Mouse (Mus musculus) hindbrain, embryonic 15.5 days (tissue): ENCODE data around the gene Tmem189. TPM values are rescaled to one million over a fixed set of nuclear protein-coding genes. Genes with fewer than 3 reads are reported as not detected.
"Not testable (repeated sequence)": the region's sequence is repeated elsewhere in the genome, so short reads cannot be mapped to it uniquely, and the experiment has no call there.

Source experiments
- ATAC-seq: fragments of 200-750 bp; cut with Nextera tagmentation; 2 replicates; pipeline ENCODE4 v1.8.0; 2017; ENCODE audit warnings: low read depth, moderate number of reproducible peaks, moderate TSS enrichment; ENCODE audit not compliant: low FRiP score
- H3K27ac ChIP-seq: fragments of 300-500 bp; sonication (generic); replicated peaks from 2 replicates; pipeline ENCODE4 v1.5.1; 2015; ENCODE audit warnings: mild to moderate bottlenecking, inconsistent platforms
- H3K27me3 ChIP-seq: fragments of 300-500 bp; sonication (generic); 2 replicates; pipeline ENCODE4 v1.6.1; 2015; ENCODE audit warnings: control low read depth, inconsistent platforms
- H3K36me3 ChIP-seq: fragments of 300-500 bp; sonication (generic); 2 replicates; pipeline ENCODE4 v1.6.1; 2015; ENCODE audit warnings: control low read depth, inconsistent platforms
- H3K4me1 ChIP-seq: fragments of 300-500 bp; sonication (generic); replicated peaks from 2 replicates; pipeline ENCODE4 v1.6.1; 2015; ENCODE audit warnings: control low read depth, inconsistent platforms
- H3K4me2 ChIP-seq: fragments of 300-500 bp; sonication (generic); 2 replicates; pipeline ENCODE4 v1.6.1; 2015; ENCODE audit warnings: moderate library complexity, mild to moderate bottlenecking, inconsistent platforms
- H3K4me3 ChIP-seq: fragments of 300-500 bp; sonication (generic); 2 replicates; pipeline ENCODE4 v1.5.1; 2015; ENCODE audit warnings: mild to moderate bottlenecking, inconsistent platforms
- H3K9ac ChIP-seq: fragments of 300-500 bp; sonication (generic); 2 replicates; pipeline ENCODE4 v1.6.1; 2015; ENCODE audit warnings: inconsistent platforms
- H3K9me3 ChIP-seq: fragments of 300-500 bp; sonication (generic); 2 replicates; pipeline ENCODE4 v1.6.1; 2016; ENCODE audit warnings: control low read depth, inconsistent platforms
- WGBS: fragments of 180-500 bp; shearing (Covaris S2); methylation state at CpG from one replicate; pipeline ENCODE4 v1.1.7; 2015; 5-methylcytosine and 5-hydroxymethylcytosine counted together
- polyA plus RNA-seq: library from polyadenylated mRNA; unstranded; fragments of >200 nt; fragmentation: Nextera tagmentation; extraction: Ambion mirVana; gene quantifications from 2 replicates; pipeline ENCODE4 v1.2.1, GENCODE M21; 2015

Tmem189 gene
- polyA plus RNA-seq, 1 experiment from 2014 or later, result 42.5 TPM

DNA sequence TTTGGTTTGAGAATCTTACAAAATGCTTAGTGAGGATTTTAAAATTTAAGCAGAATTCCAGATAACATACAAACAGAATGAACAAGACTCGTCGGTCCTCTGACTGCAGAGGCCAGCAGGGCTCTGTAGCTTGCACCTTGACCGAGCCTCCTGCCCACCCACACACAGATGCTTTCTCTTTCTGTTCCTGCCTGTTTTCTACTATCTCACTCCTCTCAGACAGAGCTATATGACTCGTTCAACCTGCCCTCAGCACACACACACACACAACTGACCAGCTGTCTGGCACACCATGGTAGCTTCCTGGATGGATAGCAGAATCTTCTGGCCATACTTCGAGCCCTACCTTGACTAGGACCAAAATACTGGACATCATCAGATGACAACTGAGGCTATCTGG is 66.7 kb downstream of the Tmem189 start:
- ATAC-seq, result no peak
- Histone ChIP-seq H3K4me2 (no peak overlapping the region), H3K36me3 (no peaks in the 10 kb centered on the region), H3K27ac (no peak overlapping the region), H3K4me3 (no peak overlapping the region), H3K9me3 (no peaks in the 10 kb centered on the region), H3K4me1 (peaks cover 17% of the 10 kb centered on the region), H3K27me3 (no peaks in the 10 kb centered on the region), H3K9ac (no peak overlapping the region)
- WGBS, result 84% methylated on average over 5 of the region's 5 CpGs

DNA sequence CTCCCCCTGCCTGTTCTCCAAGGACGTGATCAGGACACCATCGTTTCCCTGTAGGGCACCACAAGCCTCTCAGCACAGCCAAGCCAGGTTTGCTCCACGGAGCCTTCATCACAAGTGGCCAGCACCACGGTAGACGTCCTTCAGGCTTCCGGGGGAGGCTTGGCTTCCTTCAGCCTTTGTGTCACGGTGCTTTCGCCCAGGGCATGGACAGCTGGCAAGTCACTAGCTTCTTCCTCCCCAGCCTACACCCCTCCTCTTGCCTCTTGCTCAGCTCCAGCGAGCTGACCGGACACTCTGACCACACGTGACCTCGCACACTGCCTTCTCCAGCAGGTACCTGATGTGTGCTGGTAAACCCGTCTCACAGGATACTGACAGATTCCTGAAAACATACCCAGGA is 67.3 kb downstream of the Tmem189 start:
- Histone ChIP-seq H3K4me2 (no peak overlapping the region), H3K9ac (no peak overlapping the region), H3K4me3 (no peak overlapping the region), H3K36me3 (peaks cover 3% of the 10 kb centered on the region; the same call in 1 of the 2 replicates), H3K4me1 (peaks cover 16% of the 10 kb centered on the region), H3K27me3 (no peaks in the 10 kb centered on the region), H3K9me3 (no peaks in the 10 kb centered on the region), H3K27ac (no peak overlapping the region)
- 86% methylated on average over 13 of the region's 13 CpGs for WGBS
- no peak for ATAC-seq

DNA sequence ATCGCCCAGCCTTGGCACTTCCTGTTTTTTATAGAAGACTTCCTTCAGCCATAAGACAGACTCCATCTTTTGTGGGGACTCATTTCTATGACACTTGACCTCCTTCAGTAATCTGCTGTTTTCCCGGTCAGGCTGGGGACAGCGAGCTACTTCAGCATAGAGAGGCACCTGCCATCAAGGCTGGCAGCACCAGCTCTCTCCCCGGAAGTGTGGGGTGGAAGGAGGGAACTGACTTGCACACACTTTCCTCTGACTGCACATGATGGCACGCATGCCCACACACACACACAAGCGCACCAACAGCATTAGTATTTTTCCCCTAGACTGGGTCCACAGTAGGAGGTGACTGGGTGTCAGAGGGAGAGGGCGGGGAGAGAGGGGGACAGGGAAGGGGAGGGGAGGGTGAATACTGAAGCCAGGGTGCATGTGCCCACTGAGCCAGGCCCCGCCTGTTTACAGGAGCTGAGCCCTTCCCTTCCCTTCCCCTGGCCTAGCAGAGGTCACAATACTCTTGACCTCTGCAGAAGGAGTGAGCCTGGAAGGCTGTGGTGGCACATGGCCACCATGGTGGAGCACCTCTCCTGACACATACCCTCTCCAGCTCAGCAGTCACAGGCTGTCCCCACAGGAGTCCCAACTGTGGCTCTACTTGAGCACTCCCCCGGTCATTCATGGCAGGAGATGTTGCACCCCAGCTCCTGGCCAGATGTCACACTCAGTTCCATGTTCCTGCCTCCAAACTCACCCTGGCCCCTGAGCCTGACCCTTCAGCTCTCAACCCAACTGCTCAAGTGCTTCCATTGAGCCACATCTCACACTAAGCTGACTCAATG is 68.2 kb downstream of the Tmem189 start:
- Histone ChIP-seq H3K4me1 (peaks cover 12% of the 10 kb centered on the region), H3K9ac (no peak overlapping the region), H3K9me3 (no peaks in the 10 kb centered on the region), H3K36me3 (peaks cover 11% of the 10 kb centered on the region; the same call in 1 of the 2 replicates), H3K4me3 (no peak overlapping the region), H3K4me2 (no peak overlapping the region), H3K27me3 (no peaks in the 10 kb centered on the region), H3K27ac (no peak overlapping the region)
- WGBS, result 85% methylated on average over 9 of the region's 9 CpGs
- no peak for ATAC-seq

DNA sequence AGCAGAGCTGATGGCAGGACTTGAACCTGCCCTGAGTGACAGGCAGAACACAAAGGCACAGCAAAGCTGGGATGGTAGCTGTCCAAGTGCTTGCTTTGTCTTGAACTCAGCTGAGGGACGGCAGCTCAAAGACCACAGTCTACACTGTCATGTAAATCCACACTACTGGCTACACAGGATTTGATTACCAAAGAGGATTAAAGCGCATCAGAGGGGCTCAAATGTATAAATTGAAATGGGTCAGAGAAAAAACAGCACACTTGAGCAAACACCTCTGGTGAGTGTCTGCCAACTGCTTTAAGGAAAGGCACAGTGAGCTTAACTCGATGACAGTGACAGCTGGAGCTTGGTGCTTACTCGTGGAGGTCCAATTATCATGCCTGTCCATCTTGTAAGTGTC is 72.2 kb downstream of the Tmem189 start:
- Histone ChIP-seq H3K4me2 (no peak overlapping the region), H3K9me3 (no peaks in the 10 kb centered on the region), H3K36me3 (peaks cover 35% of the 10 kb centered on the region), H3K27me3 (no peaks in the 10 kb centered on the region), H3K4me1 (0 out of 2 replicates have a peak, but pooled peaks cover 4% of the 10 kb centered on the region), H3K4me3 (no peak overlapping the region), H3K27ac (no peak overlapping the region), H3K9ac (no peak overlapping the region)
- no peak for ATAC-seq
- 63% methylated on average over 4 of the region's 4 CpGs for WGBS

DNA sequence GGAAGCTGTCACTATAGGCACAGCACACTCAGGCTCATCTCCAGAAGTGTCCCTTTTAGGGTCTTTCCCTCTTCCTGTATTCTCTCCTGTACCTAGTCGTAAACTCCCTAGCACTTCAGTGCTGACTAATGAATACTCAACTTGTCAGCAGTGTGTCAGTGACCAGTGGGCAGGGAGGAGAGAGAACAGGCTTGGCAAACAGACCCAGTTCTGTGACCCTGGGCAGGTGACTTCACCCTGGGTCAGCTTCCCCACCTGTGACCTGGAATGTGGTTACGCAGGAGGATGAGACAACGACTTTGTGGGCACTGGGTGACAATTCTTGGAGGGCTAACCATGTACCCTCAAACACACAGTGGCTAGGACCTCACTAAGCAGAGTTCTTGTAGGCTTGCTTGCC is 72.6 kb downstream of the Tmem189 start:
- H3K27ac ChIP-seq, result no peak overlapping the region
- no peaks in the 10 kb centered on the region for H3K27me3 ChIP-seq
- H3K4me2 ChIP-seq, result no peak overlapping the region
- H3K9ac ChIP-seq, result no peak overlapping the region
- no peaks in the 10 kb centered on the region for H3K9me3 ChIP-seq
- H3K4me3 ChIP-seq, result no peak overlapping the region
- peaks cover 36% of the 10 kb centered on the region for H3K36me3 ChIP-seq
- WGBS, result 94% methylated on average over 3 of the region's 3 CpGs
- ATAC-seq, result no peak
- 0 out of 2 replicates have a peak, but pooled peaks cover 4% of the 10 kb centered on the region for H3K4me1 ChIP-seq

DNA sequence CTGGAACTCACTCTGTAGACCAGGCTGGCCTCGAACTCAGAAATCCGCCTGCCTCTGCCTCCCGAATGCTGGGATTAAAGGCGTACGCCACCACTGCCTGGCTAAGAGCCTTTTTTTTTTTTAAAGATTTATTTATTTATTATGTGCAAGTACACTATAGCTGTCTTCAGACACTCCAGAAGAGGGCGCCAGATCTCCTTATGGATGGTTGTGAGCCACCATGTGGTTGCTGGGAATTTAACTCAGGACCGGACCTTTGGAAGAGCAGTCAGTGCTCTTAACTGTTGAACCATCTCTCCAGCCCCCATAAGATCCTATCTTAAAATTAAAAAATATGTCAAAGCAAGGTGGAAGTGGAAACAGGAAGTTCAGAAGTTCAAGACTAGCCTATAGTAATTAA is 76.3 kb downstream of the Tmem189 start:
- H3K9me3 ChIP-seq, ATAC-seq, H3K27ac ChIP-seq, H3K4me1 ChIP-seq, H3K27me3 ChIP-seq, H3K9ac ChIP-seq, H3K4me3 ChIP-seq, H3K4me2 ChIP-seq: not testable (repeated sequence)
- peaks cover 44% of the 10 kb centered on the region for H3K36me3 ChIP-seq
- WGBS, result 93% methylated on average over 7 of the region's 7 CpGs

DNA sequence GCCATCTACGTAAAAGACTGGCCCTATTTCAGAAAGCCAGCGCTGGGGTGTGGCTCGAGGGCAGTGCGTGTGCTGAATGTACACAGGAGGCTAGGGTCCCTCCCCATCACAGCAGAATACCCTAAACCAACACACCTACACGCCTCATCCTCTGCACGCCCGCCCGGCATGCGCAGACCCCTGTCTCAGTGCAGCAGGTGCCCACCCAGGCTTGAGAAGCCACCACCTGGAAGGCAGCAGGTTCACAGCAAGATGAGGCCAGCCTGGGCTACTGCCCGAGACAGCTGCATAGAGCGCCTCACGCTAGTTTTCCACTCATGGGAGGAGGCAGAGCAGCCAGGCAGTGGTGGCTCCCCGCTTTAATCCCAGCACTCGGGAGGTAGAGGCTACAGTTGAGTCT is 77.5 kb downstream of the Tmem189 start:
- ATAC-seq, result no peak
- H3K9me3 ChIP-seq, result no peaks in the 10 kb centered on the region
- peaks cover 44% of the 10 kb centered on the region for H3K36me3 ChIP-seq
- WGBS, result 94% methylated on average over 14 of the region's 14 CpGs
- no peak overlapping the region for H3K9ac ChIP-seq
- no peaks in the 10 kb centered on the region for H3K4me1 ChIP-seq
- no peak overlapping the region for H3K4me2 ChIP-seq
- H3K4me3 ChIP-seq, result no peak overlapping the region
- no peak overlapping the region for H3K27ac ChIP-seq
- no peaks in the 10 kb centered on the region for H3K27me3 ChIP-seq

DNA sequence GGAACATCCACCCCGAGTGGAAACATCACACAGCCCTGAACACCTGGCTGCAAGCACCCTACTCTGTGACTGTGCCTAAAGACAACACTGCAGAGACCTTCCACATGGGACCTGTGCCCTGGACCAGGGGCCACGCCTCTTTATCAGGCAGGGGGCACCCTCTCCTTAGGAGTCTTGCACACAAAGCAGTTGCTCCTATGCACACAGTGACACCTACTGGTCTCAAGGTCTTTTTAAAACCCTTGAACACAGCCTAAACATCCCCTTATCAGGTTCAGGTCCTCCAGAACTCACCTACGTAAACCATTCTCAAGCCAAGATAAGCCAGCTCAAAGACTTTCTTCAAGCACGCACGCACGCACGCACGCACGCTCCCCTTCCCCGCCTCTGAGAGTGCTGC is 78.3 kb downstream of the Tmem189 start:
- no peaks in the 10 kb centered on the region for H3K4me1 ChIP-seq
- 91% methylated on average over 10 of the region's 10 CpGs for WGBS
- no peaks in the 10 kb centered on the region for H3K9me3 ChIP-seq
- H3K27ac ChIP-seq, result no peak overlapping the region
- no peak overlapping the region for H3K4me2 ChIP-seq
- H3K9ac ChIP-seq, result no peak overlapping the region
- H3K36me3 ChIP-seq, result peaks cover 35% of the 10 kb centered on the region
- ATAC-seq, result no peak
- H3K27me3 ChIP-seq, result no peaks in the 10 kb centered on the region
- H3K4me3 ChIP-seq, result no peak overlapping the region

DNA sequence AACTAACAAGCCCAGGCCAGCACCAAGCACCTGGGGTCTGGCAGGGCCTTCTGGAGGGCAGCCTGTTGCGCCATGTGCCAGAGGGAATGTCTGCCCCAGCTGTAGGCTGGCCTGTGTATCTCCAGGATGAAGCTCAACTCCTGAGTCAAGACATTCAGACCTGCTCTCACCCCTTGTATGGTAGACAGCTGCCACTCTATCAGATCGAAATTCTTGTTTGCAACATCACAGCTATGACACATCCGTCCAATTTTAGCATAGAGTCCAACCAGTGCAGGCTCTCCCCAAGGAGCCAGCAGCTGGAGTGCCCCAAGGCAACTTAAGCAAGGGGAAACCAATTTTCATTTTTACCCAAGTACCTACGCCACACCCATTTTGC is 82.9 kb downstream of the Tmem189 start:
- H3K9ac ChIP-seq, result no peak overlapping the region
- H3K36me3 ChIP-seq, result peaks cover 13% of the 10 kb centered on the region; the same call in 1 of the 2 replicates
- 83% methylated on average over 4 of the region's 4 CpGs for WGBS
- ATAC-seq, result no peak
- no peaks in the 10 kb centered on the region for H3K4me1 ChIP-seq
- no peak overlapping the region for H3K4me2 ChIP-seq
- no peaks in the 10 kb centered on the region for H3K27me3 ChIP-seq
- H3K27ac ChIP-seq, result no peak overlapping the region
- H3K4me3 ChIP-seq, result no peak overlapping the region
- H3K9me3 ChIP-seq, result no peaks in the 10 kb centered on the region

DNA sequence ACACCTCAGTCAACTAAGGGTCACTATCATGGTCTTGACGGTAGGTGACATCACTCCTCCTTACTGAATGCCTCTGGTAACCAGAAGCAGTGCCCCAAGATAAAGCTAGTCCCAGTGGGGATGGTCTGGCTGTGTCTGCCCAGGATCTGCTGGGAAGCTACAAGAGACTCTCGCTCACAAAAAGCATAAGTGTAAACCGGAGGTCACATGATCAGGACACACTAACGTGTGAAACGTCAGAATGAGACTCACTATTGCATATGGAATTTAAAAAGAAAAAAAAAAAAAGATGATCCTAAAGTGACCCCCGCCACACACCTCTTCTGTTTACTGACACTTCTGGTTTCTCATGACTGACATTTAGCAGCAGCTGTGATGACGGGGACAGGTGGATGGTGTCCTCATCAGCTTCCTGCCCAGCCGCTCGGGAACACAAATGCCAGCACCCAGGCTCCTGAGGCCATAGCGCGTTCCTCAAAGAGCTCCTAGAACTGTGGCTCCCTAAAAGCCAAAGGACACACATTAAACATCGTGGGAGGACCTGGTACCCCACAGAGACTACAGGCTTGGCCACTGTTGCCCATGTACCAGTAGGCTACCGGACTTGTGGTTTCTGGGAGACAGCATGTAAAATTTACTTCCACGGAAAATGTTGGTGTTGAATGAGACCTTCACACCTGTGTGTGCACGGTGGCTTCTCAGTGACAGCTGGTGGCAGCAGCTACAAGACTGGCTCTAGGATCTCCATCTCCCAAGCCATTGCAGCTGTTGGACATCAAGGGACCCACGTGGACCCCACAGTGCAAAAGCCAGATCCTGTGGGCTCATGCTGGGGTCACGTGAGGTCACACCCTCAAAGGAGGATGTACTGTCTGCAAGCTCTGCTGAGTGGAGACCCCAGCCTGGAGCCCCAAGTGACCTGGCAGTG is 83.5 kb downstream of the Tmem189 start:
- WGBS, result 80% methylated on average over 17 of the region's 17 CpGs
- ATAC-seq, result no peak

DNA sequence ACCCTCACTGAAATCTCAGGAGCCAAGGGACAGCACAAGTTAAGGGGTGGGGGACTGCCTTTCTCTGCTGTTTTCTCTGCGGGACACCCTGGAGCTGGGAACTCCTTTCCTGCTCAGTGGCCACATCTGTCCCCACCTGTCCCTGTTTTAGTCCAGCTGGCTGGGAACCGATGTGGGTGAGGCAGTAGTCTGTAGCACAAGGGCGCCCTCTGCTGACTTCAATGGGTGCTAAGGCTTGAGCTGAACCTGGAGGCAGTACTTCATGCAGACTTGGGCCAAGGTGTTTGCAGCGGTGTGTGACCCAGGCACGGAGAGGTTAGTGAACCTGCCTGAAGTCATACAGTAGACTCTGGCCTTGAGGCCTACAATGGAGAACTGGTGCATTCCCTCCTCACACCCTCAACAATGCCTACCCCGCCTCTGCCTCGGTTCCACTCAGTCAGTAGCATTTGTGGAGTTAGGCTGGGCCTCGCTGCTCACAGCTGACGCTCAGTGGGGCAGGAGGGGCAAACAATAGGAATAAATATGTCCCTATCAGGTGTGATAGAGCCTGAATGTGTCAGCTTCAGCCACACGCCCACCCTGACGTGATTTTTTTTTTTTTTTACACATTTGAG is 84.3 kb downstream of the Tmem189 start:
- Histone ChIP-seq H3K9ac (no peak overlapping the region), H3K9me3 (no peaks in the 10 kb centered on the region), H3K4me2 (no peak overlapping the region), H3K27ac (no peak overlapping the region), H3K4me3 (no peak overlapping the region), H3K27me3 (no peaks in the 10 kb centered on the region), H3K4me1 (no peaks in the 10 kb centered on the region), H3K36me3 (peaks cover 13% of the 10 kb centered on the region; the same call in 1 of the 2 replicates)
- 33% methylated on average over 11 of the region's 11 CpGs for WGBS
- ATAC-seq, result peak; percentile 65

More for the DNA sequence above, 83.5 kb downstream of the Tmem189 start:
- Histone ChIP-seq H3K36me3 (peaks cover 13% of the 10 kb centered on the region; the same call in 1 of the 2 replicates), H3K4me3 (no peak overlapping the region), H3K27me3 (no peaks in the 10 kb centered on the region), H3K9ac (no peak overlapping the region), H3K4me2 (no peak overlapping the region), H3K9me3 (no peaks in the 10 kb centered on the region), H3K4me1 (no peaks in the 10 kb centered on the region), H3K27ac (no peak overlapping the region)

DNA sequence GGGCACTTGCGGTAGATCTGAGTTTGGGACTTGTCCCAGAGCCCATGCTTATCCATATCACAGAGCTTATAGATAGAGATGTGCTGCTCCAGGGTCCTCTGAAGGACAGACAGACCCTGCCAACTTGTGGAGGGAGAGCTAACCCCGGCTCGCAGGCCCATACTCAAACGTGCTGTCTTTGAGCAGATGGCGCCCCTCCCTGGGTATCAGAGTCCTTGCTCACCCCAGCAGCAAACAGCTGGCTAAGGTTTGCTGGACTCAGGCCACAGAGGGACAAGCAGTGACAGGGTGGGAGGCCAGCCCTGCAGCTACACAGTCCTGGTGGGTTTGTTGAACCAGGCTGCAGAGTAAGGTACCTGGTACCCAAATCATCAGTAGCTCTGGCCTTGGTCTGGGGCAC is 86.6 kb downstream of the Tmem189 start:
- H3K27ac ChIP-seq, result no peak overlapping the region
- H3K4me2 ChIP-seq, result no peak overlapping the region
- 48% methylated on average over 5 of the region's 5 CpGs for WGBS
- 0 out of 2 replicates have a peak, but pooled peaks cover 4% of the 10 kb centered on the region for H3K36me3 ChIP-seq
- H3K9ac ChIP-seq, result no peak overlapping the region
- ATAC-seq, result no peak
- H3K27me3 ChIP-seq, result peaks cover 4% of the 10 kb centered on the region; the same call in 1 of the 2 replicates
- no peaks in the 10 kb centered on the region for H3K4me1 ChIP-seq
- H3K9me3 ChIP-seq, result no peaks in the 10 kb centered on the region
- H3K4me3 ChIP-seq, result no peak overlapping the region
